Mouse (Mus musculus) ovary, postnatal 14 days (tissue): Measurements from ENCODE around the gene Scn2a.
A peak's percentile ranks its signal among the peaks of the same experiment; 100 is the strongest.
"Not testable (repeated sequence)": the region's sequence is repeated elsewhere in the genome, so short reads cannot be mapped to it uniquely, and the experiment has no call there.

Experiments
- DNase-seq: peaks from one replicate; pipeline ENCODE4 v3.0.0; 2022; ENCODE audit warnings: low spot score

The Scn2a gene

GRCm38 (mm10) chr2:65700246-65700645, 79.7 kb downstream of the Scn2a start:
- DNase-seq, result no peak

GRCm38 (mm10) chr2:65701175-65701574, 80.6 kb downstream of the Scn2a start:
- DNase-seq, result no peak

- DNase-seq, result no peak
Observed at GRCm38 (mm10) chr2:65722219-65722800, 101.7 kb downstream of the Scn2a start.

GRCm38 (mm10) chr2:65745400-65745799, 124.8 kb downstream of the Scn2a start:
- no peak for DNase-seq

GRCm38 (mm10) chr2:65782442-65782841, 161.9 kb downstream of the Scn2a start:
- DNase-seq, result no peak

GRCm38 (mm10) chr2:65783392-65783791, 162.8 kb downstream of the Scn2a start:
- DNase-seq, result no peak

GRCm38 (mm10) chr2:65792516-65792915, 171.9 kb downstream of the Scn2a start:
- DNase-seq, result peak; percentile 8

- no peak for DNase-seq
Observed at GRCm38 (mm10) chr2:65793593-65793992, 173.0 kb downstream of the Scn2a start.

- no peak for DNase-seq
Observed at GRCm38 (mm10) chr2:65801054-65801709, 180.6 kb downstream of the Scn2a start.

GRCm38 (mm10) chr2:65806556-65806955, 186.0 kb downstream of the Scn2a start:
- no peak for DNase-seq

GRCm38 (mm10) chr2:65811203-65811602, 190.6 kb downstream of the Scn2a start:
- not testable (repeated sequence) for DNase-seq
